Comparison of ENCODE assay signal across 17 mouse cellular contexts in the genomic region with DNA sequence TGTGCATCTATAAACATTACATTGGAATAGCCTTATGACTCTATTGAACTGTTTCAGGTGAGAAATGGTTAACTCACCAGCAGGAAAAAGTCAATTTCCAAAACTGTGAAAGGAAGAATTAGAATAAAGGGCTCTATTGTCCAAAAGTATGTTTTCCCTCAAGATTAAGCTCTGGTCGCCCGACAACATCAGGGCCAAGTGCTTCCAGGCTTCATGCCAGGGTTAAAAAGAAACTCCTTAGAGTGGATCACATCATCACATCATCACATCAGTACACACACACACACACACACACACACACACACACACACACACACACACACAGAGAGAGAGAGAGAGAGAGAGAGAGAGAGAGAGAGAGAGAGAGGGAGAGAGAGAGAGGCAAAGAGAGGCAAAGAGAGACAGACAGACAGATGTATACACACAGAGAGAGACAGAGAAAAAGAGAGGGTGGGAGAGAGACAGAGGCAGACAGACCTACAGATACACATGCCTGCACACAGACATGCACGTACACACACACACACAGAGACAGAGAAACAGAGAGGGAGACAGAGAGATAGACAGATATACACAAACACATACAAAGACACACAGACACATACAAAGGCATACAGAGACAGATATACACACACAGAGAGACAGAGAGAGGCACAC.
DNase-seq lines count a peak whose midpoint lies in the region; ATAC-seq and TF ChIP-seq lines count a peak whose summit lies in the region.
"Had no signal": no experiment of that assay in that cellular context is flagged by ENCODE, and none has a peak within 500 bp of the region (broad histone marks: within the 10 kb centered on the region; RNA-seq: fewer than 3 reads in every experiment).

No protein-coding gene starts in this region.

- no peaks in the 10 kb centered on the region for H3K9me3 ChIP-seq in heart, embryonic 12.5 days (replicated peaks)
- H3K9me3 ChIP-seq in midbrain, postnatal 0 days (ENCODE audit: low read length) = no peaks in the 10 kb centered on the region
- no peaks in the 10 kb centered on the region for H3K9me3 ChIP-seq in midbrain, embryonic 10.5 days (replicated peaks)
- no peaks in the 10 kb centered on the region for H3K9me3 ChIP-seq in heart, embryonic 16.5 days (replicated peaks; ENCODE audit: control insufficient read depth, low read length)
- H3K9me3 ChIP-seq: embryonic facial prominence, embryonic 15.5 days; forebrain, embryonic 12.5 days; hindbrain, embryonic 12.5 days; limb, embryonic 13.5 days had no signal

- peaks cover 4% of the 10 kb centered on the region; the same call in 1 of the 2 replicates for H3K4me1 ChIP-seq in heart, embryonic 12.5 days (replicated peaks)
- no peaks in the 10 kb centered on the region for H3K4me1 ChIP-seq in midbrain, postnatal 0 days (ENCODE audit: insufficient read depth, low read length)
- H3K4me1 ChIP-seq in midbrain, embryonic 10.5 days = no peaks in the 10 kb centered on the region
- H3K4me1 ChIP-seq in heart, embryonic 16.5 days (ENCODE audit: control insufficient read depth, insufficient read depth, low read length) = peaks cover 4% of the 10 kb centered on the region; the same call in 1 of the 2 replicates
- H3K4me1 ChIP-seq: embryonic facial prominence, embryonic 15.5 days; forebrain, embryonic 12.5 days; hindbrain, embryonic 12.5 days; limb, embryonic 13.5 days had no signal

- no peaks in the 10 kb centered on the region for H3K36me3 ChIP-seq in heart, embryonic 12.5 days
- no peaks in the 10 kb centered on the region for H3K36me3 ChIP-seq in midbrain, postnatal 0 days (ENCODE audit: insufficient read depth, low read length)
- H3K36me3 ChIP-seq in midbrain, embryonic 10.5 days = no peaks in the 10 kb centered on the region
- no peaks in the 10 kb centered on the region for H3K36me3 ChIP-seq in heart, embryonic 16.5 days (ENCODE audit: control insufficient read depth, insufficient read depth)
- H3K36me3 ChIP-seq: embryonic facial prominence, embryonic 15.5 days; forebrain, embryonic 12.5 days; G1E; hindbrain, embryonic 12.5 days; limb, embryonic 13.5 days had no signal

- 36% methylated on average over 3 of the region's 3 CpGs for WGBS in heart, embryonic 12.5 days
- WGBS in midbrain, postnatal 0 days = 43% methylated on average over 3 of the region's 3 CpGs
- WGBS in midbrain, embryonic 10.5 days = 52% methylated on average over 3 of the region's 3 CpGs
- 26% methylated on average over 3 of the region's 3 CpGs for WGBS in heart, embryonic 16.5 days

- TF ChIP-seq CTCF in midbrain, postnatal 0 days (IDR thresholded peaks at IDR 0.05) = no peak

- 0 out of 2 replicates have a peak overlapping the region, but pooled peaks have one; percentile 6 for H3K27ac ChIP-seq in heart, embryonic 12.5 days (ENCODE audit: poor library complexity, severe bottlenecking)
- no peak overlapping the region for H3K27ac ChIP-seq in midbrain, postnatal 0 days (ENCODE audit: low read depth, low read length)
- no peak overlapping the region for H3K27ac ChIP-seq in midbrain, embryonic 10.5 days (replicated peaks)
- no peak overlapping the region for H3K27ac ChIP-seq in heart, embryonic 16.5 days (ENCODE audit: low read length)
- H3K27ac ChIP-seq: embryonic facial prominence, embryonic 15.5 days; forebrain, embryonic 12.5 days; gastrocnemius, adult 2 months; hindbrain, embryonic 12.5 days; limb, embryonic 13.5 days had no signal

- no peak for DNase-seq in heart, adult 8-10 months (ENCODE audit: low spot score)
- DNase-seq in midbrain, postnatal 0 days (ENCODE audit: low spot score) = peak; percentile 17
- no peak for DNase-seq in midbrain, embryonic 10.5 days (ENCODE audit: low spot score)
- peak; percentile 56 for DNase-seq in lung, postnatal 10 days
- DNase-seq in layer of hippocampus, adult 11-12 months (ENCODE audit: low spot score) = no peak
- DNase-seq: gastrocnemius, adult 2 months; kidney, adult 11 months; thymus, adult 2 months had no signal

- H3K9ac ChIP-seq in heart, embryonic 12.5 days = no peak overlapping the region
- no peak overlapping the region for H3K9ac ChIP-seq in midbrain, postnatal 0 days (replicated peaks; ENCODE audit: low read length, poor library complexity, severe bottlenecking)
- H3K9ac ChIP-seq in heart, embryonic 16.5 days (ENCODE audit: low read length) = no peak overlapping the region
- H3K9ac ChIP-seq: embryonic facial prominence, embryonic 15.5 days; forebrain, embryonic 12.5 days; hindbrain, embryonic 12.5 days; limb, embryonic 13.5 days had no signal

- H3K4me3 ChIP-seq in heart, embryonic 12.5 days = no peak overlapping the region
- H3K4me3 ChIP-seq in midbrain, postnatal 0 days (ENCODE audit: low read depth, low read length) = no peak overlapping the region
- no peak overlapping the region for H3K4me3 ChIP-seq in midbrain, embryonic 10.5 days
- no peak overlapping the region for H3K4me3 ChIP-seq in heart, embryonic 16.5 days (ENCODE audit: low read length)
- H3K4me3 ChIP-seq: embryonic facial prominence, embryonic 15.5 days; forebrain, embryonic 12.5 days; gastrocnemius, adult 2 months; hindbrain, embryonic 12.5 days; limb, embryonic 13.5 days; myocyte had no signal

- ATAC-seq in heart, embryonic 12.5 days (ENCODE audit: insufficient number of reproducible peaks, low FRiP score) = no peak
- ATAC-seq in midbrain, postnatal 0 days (ENCODE audit: low FRiP score) = no peak
- peak; percentile 82 for ATAC-seq in heart, embryonic 16.5 days (replicated peaks; ENCODE audit: extremely low read depth, insufficient read depth, low FRiP score)
- ATAC-seq in megakaryocyte, adult 5-6 weeks (ENCODE audit: poor library complexity, severe bottlenecking) = no peak

- no peaks in the 10 kb centered on the region for H3K27me3 ChIP-seq in heart, embryonic 12.5 days (replicated peaks)
- no peaks in the 10 kb centered on the region for H3K27me3 ChIP-seq in midbrain, postnatal 0 days (ENCODE audit: insufficient read depth, low read length)
- H3K27me3 ChIP-seq in midbrain, embryonic 10.5 days (ENCODE audit: low read depth, poor library complexity, severe bottlenecking) = no peaks in the 10 kb centered on the region
- no peaks in the 10 kb centered on the region for H3K27me3 ChIP-seq in heart, embryonic 16.5 days (ENCODE audit: control insufficient read depth, insufficient read depth, low read length)
- H3K27me3 ChIP-seq: embryonic facial prominence, embryonic 15.5 days; forebrain, embryonic 12.5 days; hindbrain, embryonic 12.5 days; limb, embryonic 13.5 days had no signal

- no peak overlapping the region; the same call in 1 of the 2 replicates for H3K4me2 ChIP-seq in heart, embryonic 12.5 days
- no peak overlapping the region for H3K4me2 ChIP-seq in midbrain, postnatal 0 days (ENCODE audit: low read depth, low read length, poor library complexity, severe bottlenecking)
- no peak overlapping the region for H3K4me2 ChIP-seq in heart, embryonic 16.5 days (ENCODE audit: low read depth, low read length)
- H3K4me2 ChIP-seq: embryonic facial prominence, embryonic 15.5 days; forebrain, embryonic 12.5 days; hindbrain, embryonic 12.5 days; limb, embryonic 13.5 days had no signal

Comparison
In these comparisons a context has a peak if more than half of its experiments do, and no peak if none do; other contexts are left out.
1. DNase-seq: peak in midbrain, postnatal 0 days (single experiment) and lung, postnatal 10 days (single experiment); none in heart, adult 8-10 months (single experiment), midbrain, embryonic 10.5 days (single experiment) and layer of hippocampus, adult 11-12 months (single experiment).